Mouse (Mus musculus): ENCODE results near the gene Tbxa2r.
A peak's percentile ranks its signal among the peaks of the same experiment; 100 is the strongest.

The Tbxa2r gene

GRCm38 (mm10) chr10:81299585-81300351, 28.8 kb upstream of the Tbxa2r start:
- no peak for DNase-seq (ENCODE audit: low spot score in 2 of 2)

GRCm38 (mm10) chr10:81300352-81300907, 28.1 kb upstream of the Tbxa2r start:
- DNase-seq (ENCODE audit: low spot score in 2 of 2), result no peak

GRCm38 (mm10) chr10:81301321-81301720, 27.2 kb upstream of the Tbxa2r start:
- DNase-seq (ENCODE audit: low spot score in 2 of 2), result no peak

GRCm38 (mm10) chr10:81302288-81302687, 26.2 kb upstream of the Tbxa2r start:
- no peak for DNase-seq (ENCODE audit: low spot score in 2 of 2)

- DNase-seq (ENCODE audit: low spot score in 2 of 2), result peak; percentile 70 to 76
These were observed 25.7 kb upstream of the Tbxa2r start for GRCm38 (mm10) chr10:81302781-81303218.

- no peak for DNase-seq (ENCODE audit: low spot score in 2 of 2)
These were observed 25.3 kb upstream of the Tbxa2r start for GRCm38 (mm10) chr10:81303258-81303657.

- no peak for DNase-seq (ENCODE audit: low spot score in 2 of 2)
These were observed 24.8 kb upstream of the Tbxa2r start for GRCm38 (mm10) chr10:81303761-81304160.

GRCm38 (mm10) chr10:81304597-81305238, 23.8 kb upstream of the Tbxa2r start:
- DNase-seq (ENCODE audit: low spot score in 2 of 2), result no peak

- DNase-seq (ENCODE audit: low spot score in 2 of 2), result no peak
These were observed 22.9 kb upstream of the Tbxa2r start for GRCm38 (mm10) chr10:81305663-81306062.

GRCm38 (mm10) chr10:81306173-81306668, 22.3 kb upstream of the Tbxa2r start:
- DNase-seq (ENCODE audit: low spot score in 2 of 2), result no peak

- DNase-seq (ENCODE audit: low spot score in 2 of 2), result no peak
These were observed 21.5 kb upstream of the Tbxa2r start for GRCm38 (mm10) chr10:81306837-81307682.

- no peak for DNase-seq (ENCODE audit: low spot score in 2 of 2)
These were observed 19.0 kb upstream of the Tbxa2r start for GRCm38 (mm10) chr10:81309571-81309970.

GRCm38 (mm10) chr10:81313581-81313980, 14.9 kb upstream of the Tbxa2r start:
- DNase-seq (ENCODE audit: low spot score in 2 of 2), result no peak

- no peak for DNase-seq (ENCODE audit: low spot score in 2 of 2)
These were observed 14.3 kb upstream of the Tbxa2r start for GRCm38 (mm10) chr10:81314201-81314600.

- DNase-seq (ENCODE audit: low spot score in 2 of 2), result peak in 1 of 2 experiments; percentile 34
These were observed 12.9 kb upstream of the Tbxa2r start for GRCm38 (mm10) chr10:81315587-81315986.

GRCm38 (mm10) chr10:81316338-81317060, 12.0 kb upstream of the Tbxa2r start:
- peak in 1 of 2 experiments; percentile 36 for DNase-seq (ENCODE audit: low spot score in 2 of 2)

- peak in 1 of 2 experiments; percentile 42 for DNase-seq (ENCODE audit: low spot score in 2 of 2)
These were observed 11.3 kb upstream of the Tbxa2r start for GRCm38 (mm10) chr10:81317273-81317672.

GRCm38 (mm10) chr10:81318589-81319329, 9.8 kb upstream of the Tbxa2r start:
- peak; percentile 68 to 70 for DNase-seq (ENCODE audit: low spot score in 2 of 2)

GRCm38 (mm10) chr10:81319330-81319699, 9.2 kb upstream of the Tbxa2r start:
- peak in 1 of 2 experiments; percentile 63 for DNase-seq (ENCODE audit: low spot score in 2 of 2)
